Mouse (Mus musculus) myocyte (in vitro differentiated cells): ENCODE data around the gene Cenpx.

Experiments used
- CEBPB ChIP-seq: IDR thresholded peaks from 2 replicates; pipeline ENCODE4 v1.6.1; 2011; ENCODE audit warnings: mild to moderate bottlenecking, moderate library complexity; ENCODE audit not compliant: poor library complexity, insufficient read depth, severe bottlenecking
- E2F4 ChIP-seq: IDR thresholded peaks from one replicate; pipeline ENCODE4 v1.6.1; 2011; ENCODE audit warnings: mild to moderate bottlenecking, control low read depth, moderate library complexity; ENCODE audit not compliant: insufficient read depth
- MAX ChIP-seq: IDR thresholded peaks from one replicate; pipeline ENCODE4 v1.6.1; 2011; ENCODE audit warnings: low read depth, mild to moderate bottlenecking, control low read depth
- MYOD1 ChIP-seq, 3 experiments: IDR thresholded peaks; one replicate each; pipeline ENCODE4 v1.6.1; 2011; ENCODE audit warnings: control low read depth in 2 of 3, low read depth in 2 of 3, mild to moderate bottlenecking in 2 of 3, moderate library complexity in 1 of 3; ENCODE audit not compliant: insufficient read length in 2 of 3, control insufficient read depth in 1 of 3
- MYOG ChIP-seq, 3 experiments: IDR thresholded peaks; one replicate each; pipeline ENCODE4 v1.6.1; 2011; ENCODE audit warnings: control low read depth in 2 of 3, low read depth in 2 of 3, mild to moderate bottlenecking in 2 of 3; ENCODE audit not compliant: insufficient read length in 2 of 3, control insufficient read depth in 1 of 3, insufficient read depth in 1 of 3
- POLR2A ChIP-seq: IDR thresholded peaks from one replicate; pipeline ENCODE4 v1.6.1; 2011; ENCODE audit warnings: low read depth, mild to moderate bottlenecking, control low read depth, moderate library complexity; ENCODE audit not compliant: insufficient read length
- TCF12 ChIP-seq: IDR thresholded peaks from one replicate; pipeline ENCODE4 v1.6.1; 2011; ENCODE audit warnings: mild to moderate bottlenecking, control low read depth; ENCODE audit not compliant: poor library complexity, insufficient read depth, severe bottlenecking

GRCm38 (mm10) chr11:120722761-120723382 is 9.3 kb upstream of the Cenpx start:
- TF ChIP-seq POLR2A (no peak), MAX (no peak), TCF12 (no peak), CEBPB (no peak), E2F4 (no peak), MYOD1 (IDR thresholded peaks at IDR 0.05; ENCODE audit: control insufficient read depth in 1 of 3, insufficient read length in 2 of 3, low read depth in 2 of 3) (no peak), MYOG (IDR thresholded peaks at IDR 0.05; ENCODE audit: control insufficient read depth in 1 of 3, insufficient read depth in 1 of 3, insufficient read length in 2 of 3, low read depth in 2 of 3) (no peak)
